Mouse (Mus musculus) brain, embryonic 14.5 days (tissue): ENCODE measurements around the gene Tha1.

Experiments used
- CTCF ChIP-seq: fragments of 200-500 bp; IDR thresholded peaks from 2 replicates; pipeline ENCODE4 v1.5.1; 2012; ENCODE audit warnings: inconsistent platforms, mild to moderate bottlenecking, moderate library complexity, borderline replicate concordance; ENCODE audit not compliant: insufficient read depth, insufficient read length; ENCODE audit errors: extremely low read depth
- POLR2A ChIP-seq: fragments of 200-500 bp; IDR thresholded peaks from 2 replicates; pipeline ENCODE4 v1.6.1; 2012; ENCODE audit warnings: mild to moderate bottlenecking, inconsistent platforms, borderline replicate concordance; ENCODE audit not compliant: poor library complexity, insufficient read depth, insufficient read length, severe bottlenecking; ENCODE audit errors: extremely low read depth

DNA sequence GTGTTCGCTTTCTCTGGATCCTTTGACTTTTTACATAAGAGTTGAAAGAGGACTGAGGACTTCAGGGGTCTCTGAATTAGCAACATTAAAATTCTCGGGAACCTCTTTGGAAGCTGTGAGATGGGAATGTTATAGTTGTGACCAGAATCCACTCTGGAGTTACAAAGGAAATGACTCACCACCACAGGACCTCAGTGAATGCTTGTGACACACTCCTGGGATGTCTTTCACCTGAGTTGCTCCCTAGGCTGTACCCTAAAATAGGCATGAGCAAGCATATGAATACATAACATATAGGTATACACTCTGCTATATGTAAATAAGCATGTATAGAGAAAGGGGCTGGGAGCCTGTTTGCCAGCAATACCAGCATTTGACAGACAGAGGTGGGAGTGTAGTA lies 29.8 kb downstream of the Tha1 start:
- no peak for TF ChIP-seq CTCF
- TF ChIP-seq POLR2A: no peak
